Mouse (Mus musculus) ES-Bruce4 (cell line): ENCODE measurements around the gene Pnmt. TPM values are rescaled to one million over a fixed set of nuclear protein-coding genes. Genes with fewer than 3 reads are reported as not detected.

ENCODE experiments used
- H3K27ac ChIP-seq: 2 replicates; pipeline ENCODE4 v1.5.1; 2012; ENCODE audit warnings: low read length, inconsistent platforms; ENCODE audit not compliant: insufficient read depth
- H3K27me3 ChIP-seq: 2 replicates; pipeline ENCODE4 v1.6.1; 2012; ENCODE audit warnings: mild to moderate bottlenecking, low read length, inconsistent platforms; ENCODE audit not compliant: control insufficient read depth, poor library complexity, insufficient read depth, severe bottlenecking
- H3K36me3 ChIP-seq: 2 replicates; pipeline ENCODE4 v1.6.1; 2012; ENCODE audit warnings: inconsistent platforms, mild to moderate bottlenecking, low read length, moderate library complexity; ENCODE audit not compliant: control insufficient read depth, poor library complexity, insufficient read depth, severe bottlenecking
- H3K4me1 ChIP-seq: one replicate; pipeline ENCODE4 v1.8.1; 2011; ENCODE audit warnings: low read length; ENCODE audit not compliant: control insufficient read depth, insufficient read depth
- H3K4me3 ChIP-seq: 2 replicates; pipeline ENCODE4 v1.5.1; 2011; ENCODE audit warnings: low read depth, mild to moderate bottlenecking, low read length
- H3K9ac ChIP-seq: 2 replicates; pipeline ENCODE4 v1.6.1; 2012; ENCODE audit warnings: low read depth, mild to moderate bottlenecking, inconsistent platforms; ENCODE audit not compliant: poor library complexity, severe bottlenecking
- H3K9me3 ChIP-seq: replicated peaks from 2 replicates; pipeline ENCODE4 v1.6.1; 2012; ENCODE audit warnings: mild to moderate bottlenecking, low read length, inconsistent platforms; ENCODE audit not compliant: control insufficient read depth, poor library complexity, insufficient read depth, severe bottlenecking
- CTCF ChIP-seq: IDR thresholded peaks from one replicate; pipeline ENCODE4 v1.8.1; 2011; ENCODE audit warnings: low read depth, low read length
- EP300 ChIP-seq: IDR thresholded peaks from 2 replicates; pipeline ENCODE4 v1.6.1; 2011; ENCODE audit warnings: low read depth, low read length; ENCODE audit not compliant: insufficient read depth
- POLR2A ChIP-seq: IDR thresholded peaks from one replicate; pipeline ENCODE4 v1.8.1; 2011; ENCODE audit warnings: low read length; ENCODE audit not compliant: insufficient read depth
- polyA plus RNA-seq: library from polyadenylated mRNA; stranded (reverse); fragments of >200 nt; gene quantifications from 2 replicates; pipeline ENCODE4 v1.2.4, GENCODE M21; 2011; ENCODE audit warnings: low read depth; ENCODE audit not compliant: missing spikeins, insufficient read depth, insufficient read length

Pnmt gene
- polyA plus RNA-seq, 1 experiment, result not detected

GRCm38 (mm10) chr11:98414162-98414561 lies 27.9 kb downstream of the Pnmt start:
- peaks cover 6% of the 10 kb centered on the region for H3K4me1 ChIP-seq
- no peaks in the 10 kb centered on the region for H3K9me3 ChIP-seq
- no peak overlapping the region for H3K4me3 ChIP-seq
- TF ChIP-seq EP300 (no peak), CTCF (no peak), POLR2A (no peak)
- no peak overlapping the region for H3K27ac ChIP-seq
- no peak overlapping the region for H3K9ac ChIP-seq
- H3K27me3 ChIP-seq, result no peaks in the 10 kb centered on the region
- no peaks in the 10 kb centered on the region for H3K36me3 ChIP-seq

- H3K36me3 ChIP-seq, result no peaks in the 10 kb centered on the region
- H3K27ac ChIP-seq, result no peak overlapping the region
- peaks cover 5% of the 10 kb centered on the region for H3K4me1 ChIP-seq
- TF ChIP-seq POLR2A, result no peak
- no peak for TF ChIP-seq CTCF
- no peak for TF ChIP-seq EP300
- H3K9me3 ChIP-seq, result no peaks in the 10 kb centered on the region
- H3K27me3 ChIP-seq, result no peaks in the 10 kb centered on the region
- H3K9ac ChIP-seq, result no peak overlapping the region
- H3K4me3 ChIP-seq, result no peak overlapping the region
These were observed 30.8 kb downstream of the Pnmt start for GRCm38 (mm10) chr11:98417074-98417473.

GRCm38 (mm10) chr11:98418273-98418672 lies 32.0 kb downstream of the Pnmt start:
- H3K9me3 ChIP-seq, result no peaks in the 10 kb centered on the region
- TF ChIP-seq CTCF (no peak), POLR2A (no peak), EP300 (no peak)
- H3K36me3 ChIP-seq, result no peaks in the 10 kb centered on the region
- H3K27me3 ChIP-seq, result no peaks in the 10 kb centered on the region
- peaks cover 5% of the 10 kb centered on the region for H3K4me1 ChIP-seq
- H3K27ac ChIP-seq, result no peak overlapping the region
- no peak overlapping the region for H3K9ac ChIP-seq
- H3K4me3 ChIP-seq, result no peak overlapping the region

GRCm38 (mm10) chr11:98418939-98419547 lies 32.8 kb downstream of the Pnmt start:
- Histone ChIP-seq H3K27ac (no peak overlapping the region), H3K36me3 (no peaks in the 10 kb centered on the region), H3K27me3 (no peaks in the 10 kb centered on the region), H3K4me1 (peaks cover 2% of the 10 kb centered on the region), H3K9ac (no peak overlapping the region), H3K4me3 (no peak overlapping the region), H3K9me3 (no peaks in the 10 kb centered on the region)
- TF ChIP-seq POLR2A (no peak), EP300 (no peak), CTCF (no peak)

- TF ChIP-seq POLR2A (no peak), EP300 (no peak), CTCF (no peak)
- Histone ChIP-seq H3K27ac (no peak overlapping the region), H3K4me1 (no peaks in the 10 kb centered on the region), H3K4me3 (no peak overlapping the region), H3K9me3 (no peaks in the 10 kb centered on the region), H3K36me3 (0 out of 2 replicates have a peak, but pooled peaks cover 2% of the 10 kb centered on the region), H3K9ac (no peak overlapping the region), H3K27me3 (no peaks in the 10 kb centered on the region)
These were observed 40.3 kb downstream of the Pnmt start for GRCm38 (mm10) chr11:98426592-98426991.

- Histone ChIP-seq H3K9me3 (no peaks in the 10 kb centered on the region), H3K36me3 (0 out of 2 replicates have a peak, but pooled peaks cover 2% of the 10 kb centered on the region), H3K27me3 (no peaks in the 10 kb centered on the region), H3K4me3 (no peak overlapping the region), H3K9ac (no peak overlapping the region), H3K4me1 (no peaks in the 10 kb centered on the region), H3K27ac (no peak overlapping the region)
- TF ChIP-seq POLR2A (no peak), CTCF (no peak), EP300 (no peak)
These were observed 42.2 kb downstream of the Pnmt start for GRCm38 (mm10) chr11:98428436-98428835.
